Mouse (Mus musculus) Patski (cell line): Measurements from ENCODE around the gene Amdhd2. TPM values are rescaled to one million over a fixed set of nuclear protein-coding genes. Genes with fewer than 3 reads are reported as not detected.

Source experiments
- ATAC-seq: fragments of 100-300 bp; one replicate; pipeline ENCODE4 v1.8.0; 2021
- CTCF ChIA-PET: fragments of 350-600 bp; sonication (Branson Sonifier 250); formaldehyde crosslinking; loops from one replicate; lab custom pipeline; 2022; ENCODE audit warnings: inconsistent platforms; lab: Charles Lee
- POLR2A ChIA-PET: fragments of 350-600 bp; sonication (Branson Sonifier 250); formaldehyde crosslinking; loops from one replicate; lab custom pipeline; 2022; ENCODE audit warnings: antibody characterized with exemption, inconsistent platforms; lab: Charles Lee
- DNase-seq: peaks from one replicate; pipeline ENCODE4 v3.0.0-alpha.2; 2011; ENCODE audit warnings: low read depth, low spot score
- H3K27me3 ChIP-seq: fragments of 371-371 bp; one replicate; pipeline ENCODE4 v1.5.1; 2021
- CTCF ChIP-seq: fragments of 100-300 bp; IDR thresholded peaks from one replicate; pipeline ENCODE4 v1.5.1; 2021
- in situ Hi-C: fragments of 300-500 bp; cut with MboI; formaldehyde crosslinking; loops from 3 replicates; pipeline ENCODE4 v1.11.1; 2018; ENCODE audit warnings: low pct_unique_long_range_greater_than_20kb, mixed read lengths
- polyA plus RNA-seq: library from polyadenylated mRNA; unstranded; gene quantifications from one replicate; pipeline ENCODE4 v1.2.3, GENCODE M21; 2021

Amdhd2 gene
- polyA plus RNA-seq, 1 experiment from 2014 or later, result 69.3 TPM

DNA sequence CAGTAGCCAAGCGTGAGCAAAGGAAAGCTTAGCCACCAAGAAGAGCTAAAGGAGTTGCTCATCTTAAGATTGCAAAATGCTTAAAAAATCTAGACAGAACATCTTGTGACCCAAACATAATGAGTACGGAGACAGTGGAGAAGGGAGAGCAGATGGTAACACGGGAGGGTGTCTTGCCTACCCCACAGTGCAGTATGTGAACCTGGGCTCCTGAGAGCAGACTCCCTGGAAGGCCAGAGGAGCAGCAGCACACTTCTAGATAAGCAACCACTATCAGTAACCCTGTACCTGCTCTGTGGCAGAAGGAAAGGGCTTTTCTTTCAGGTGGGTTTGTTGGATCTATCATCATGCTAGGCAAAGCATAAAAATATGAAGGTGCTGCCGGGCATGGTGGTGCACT, 50.5 kb downstream of the Amdhd2 start:
- CTCF ChIA-PET, result no interaction called here
- POLR2A ChIA-PET, result no interaction called here
- TF ChIP-seq CTCF, result no peak
- in situ Hi-C loops, result no loop called here
- ATAC-seq (no peak), DNase-seq (no peak)
- H3K27me3 ChIP-seq, result no peaks in the 10 kb centered on the region

- CTCF ChIA-PET, result no interaction called here
- in situ Hi-C loops, result no loop called here
- H3K27me3 ChIP-seq, result no peaks in the 10 kb centered on the region
- no peak for ATAC-seq
- POLR2A ChIA-PET, result no interaction called here
- no peak for DNase-seq
- TF ChIP-seq CTCF, result no peak
These were observed 52.3 kb downstream of the Amdhd2 start for GRCm38 (mm10) chr17:24111256-24111655.

GRCm38 (mm10) chr17:24108896-24109295, 54.7 kb downstream of the Amdhd2 start:
- H3K27me3 ChIP-seq, result no peaks in the 10 kb centered on the region
- TF ChIP-seq CTCF, result no peak
- POLR2A ChIA-PET, result interaction anchor here (0.6 kb wide), 2 partner anchors 14 to 463 kb away, joined by 3 read pairs; no protein-coding TSS in a partner anchor
- ATAC-seq, result no peak
- in situ Hi-C loops, result no loop called here
- CTCF ChIA-PET, result no interaction called here
- peak; percentile 13 for DNase-seq

Other genes starting within 250 kb of the Amdhd2 start
- not detected for gene Dcpp3, start 246.3 kb downstream of the Amdhd2 start, polyA plus RNA-seq
- not detected for gene Sbp, start 222.1 kb downstream of the Amdhd2 start, polyA plus RNA-seq
- not detected for gene Sbpl, start 208.5 kb downstream of the Amdhd2 start, polyA plus RNA-seq
- gene Prss30, start 183.2 kb downstream of the Amdhd2 start, polyA plus RNA-seq, result 0.05 TPM
- gene Prss22, start 165.7 kb downstream of the Amdhd2 start, polyA plus RNA-seq, result 0.28 TPM
- gene Prss27, start 125.6 kb downstream of the Amdhd2 start, polyA plus RNA-seq, result 0.28 TPM
- 57.8 TPM for gene Kctd5, start 90.3 kb downstream of the Amdhd2 start, polyA plus RNA-seq
- gene Pdpk1, start 12.8 kb downstream of the Amdhd2 start, polyA plus RNA-seq, result 31.3 TPM
- gene Atp6v0c, start 5.9 kb upstream of the Amdhd2 start, polyA plus RNA-seq, result 426 TPM
- gene Tbc1d24, start 41.8 kb upstream of the Amdhd2 start, polyA plus RNA-seq, result 9.2 TPM
- gene Ntn3, start 45.8 kb upstream of the Amdhd2 start, polyA plus RNA-seq, result 0.08 TPM
- 8.6 TPM for gene Tedc2, start 57.1 kb upstream of the Amdhd2 start, polyA plus RNA-seq
- 12.9 TPM for gene Ccnf, start 87.7 kb upstream of the Amdhd2 start, polyA plus RNA-seq
- gene Abca17, start 187.3 kb upstream of the Amdhd2 start, polyA plus RNA-seq, result 0.08 TPM
- gene Abca3, start 188.2 kb upstream of the Amdhd2 start, polyA plus RNA-seq, result 53.4 TPM